Mouse (Mus musculus) c-Kit-positive CD71-negative TER-119-negative erythroid progenitor cells, embryonic 14.5 days (primary cell): ENCODE results near the gene Ankfy1.
A peak's percentile ranks its signal among the peaks of the same experiment; 100 is the strongest.
"Not testable (repeated sequence)": the region's sequence is repeated elsewhere in the genome, so short reads cannot be mapped to it uniquely, and the experiment has no call there.

Experiments used
- DNase-seq: peaks from one replicate; pipeline ENCODE4 v3.0.0-alpha.2; 2013; ENCODE audit warnings: low read depth

The Ankfy1 gene

DNA sequence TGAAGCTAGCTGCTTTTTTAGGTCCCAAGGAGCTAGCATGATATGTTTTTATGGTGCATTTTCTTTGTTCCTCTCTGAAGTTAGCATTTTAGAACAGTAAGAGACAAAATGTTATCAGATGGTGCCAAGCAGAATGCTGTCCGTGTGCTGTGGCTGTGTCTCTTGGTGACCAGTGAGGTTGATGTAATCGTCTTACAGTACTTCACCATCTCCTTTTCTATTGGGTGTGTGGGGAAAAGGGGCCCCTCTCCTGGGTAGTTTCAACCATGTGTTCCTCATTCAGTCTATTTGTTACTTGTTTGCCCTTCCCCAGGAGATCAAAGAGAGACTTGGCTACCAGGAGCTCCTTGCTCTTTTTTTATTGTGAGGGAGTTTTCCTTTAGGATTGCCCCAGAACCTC lies 33.4 kb downstream of the Ankfy1 start:
- no peak for DNase-seq

DNA sequence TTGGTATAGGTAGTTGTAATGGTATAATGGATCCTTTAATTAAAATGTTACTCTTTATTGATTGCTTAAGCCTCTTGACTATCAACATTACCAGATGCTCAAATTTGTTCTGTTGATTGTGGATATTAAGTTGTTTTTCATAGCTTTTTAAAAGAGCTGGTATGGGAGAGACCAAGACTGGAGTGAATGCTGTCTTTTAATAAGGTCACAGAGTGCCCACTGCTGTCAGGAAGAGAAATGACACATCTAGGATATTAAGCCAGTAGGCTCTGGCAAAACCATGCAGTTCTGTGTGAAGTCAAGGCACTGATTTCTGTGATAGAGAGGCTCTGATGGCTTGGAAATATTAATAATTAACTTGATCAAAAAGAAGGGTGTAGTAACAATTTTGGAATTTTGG lies 34.1 kb downstream of the Ankfy1 start:
- peak; percentile 17 for DNase-seq

DNA sequence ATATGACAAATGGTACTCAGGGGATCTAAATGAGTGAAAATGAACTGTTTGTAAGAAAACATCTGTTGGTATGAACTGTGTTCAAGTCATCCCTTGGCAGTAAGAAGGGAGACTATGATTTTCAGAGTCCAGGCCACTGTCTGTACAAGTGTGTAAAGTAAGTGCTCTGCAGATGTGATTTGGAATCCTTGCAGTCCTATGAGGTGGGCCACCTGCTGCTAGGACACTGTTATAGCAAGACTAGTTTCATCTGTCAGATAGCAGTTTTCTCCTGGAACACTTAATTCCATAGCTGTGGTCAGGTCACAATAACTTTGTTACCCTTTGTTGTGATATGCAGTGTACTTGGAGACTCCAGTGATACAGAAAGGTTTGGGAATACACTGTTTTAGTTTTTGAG lies 36.2 kb downstream of the Ankfy1 start:
- DNase-seq: no peak

DNA sequence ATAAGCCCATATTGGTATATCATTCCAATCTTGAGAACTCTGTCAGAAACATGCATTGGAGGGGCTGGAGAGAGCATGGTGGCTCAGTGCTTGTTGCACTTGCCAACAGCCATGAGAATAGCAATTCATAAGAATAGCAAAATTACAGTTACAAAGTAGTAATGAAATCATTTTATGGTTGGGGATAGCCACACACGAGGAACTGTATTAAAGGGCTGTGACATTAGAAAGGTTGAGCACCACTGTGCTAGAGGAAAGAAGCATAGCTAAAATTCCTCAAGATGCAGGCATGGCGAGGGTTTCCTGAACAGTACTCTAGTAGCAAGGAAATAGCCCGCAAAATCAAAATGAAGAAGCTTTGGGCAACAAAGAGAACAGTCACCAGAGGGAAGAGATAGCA lies 43.9 kb downstream of the Ankfy1 start:
- no peak for DNase-seq

DNA sequence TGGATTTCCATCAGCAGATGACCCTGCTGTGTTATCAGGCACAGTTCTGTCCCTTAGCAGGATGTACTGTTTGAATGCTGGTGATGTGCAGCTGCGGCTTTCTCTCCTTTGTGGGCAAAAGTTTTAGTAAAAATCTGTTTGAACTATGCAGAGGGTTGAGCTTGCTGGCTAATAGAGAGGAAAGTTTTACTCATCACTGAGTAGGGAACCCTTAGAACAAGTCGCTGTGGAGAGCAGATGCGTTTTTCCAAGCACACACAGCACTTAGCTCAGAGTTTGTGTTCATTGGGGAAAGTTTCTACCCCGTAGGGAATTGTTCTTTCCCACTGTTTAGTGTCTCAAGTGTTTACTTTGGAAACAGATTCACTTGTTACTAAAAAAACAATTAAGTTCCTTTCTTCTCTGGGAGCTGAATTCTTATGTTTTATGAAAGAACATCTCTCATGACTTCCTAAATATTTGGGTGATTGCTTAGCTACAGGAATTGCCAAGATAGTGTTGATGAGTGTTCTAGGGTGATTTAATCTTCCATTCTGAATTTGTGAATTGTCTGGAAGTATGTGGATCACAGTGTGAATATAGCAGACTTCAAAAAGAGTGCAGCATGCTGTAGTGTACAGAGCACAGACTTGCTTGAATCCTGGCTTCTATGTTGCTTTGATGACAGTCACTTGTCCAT lies 45.2 kb downstream of the Ankfy1 start:
- DNase-seq: no peak

DNA sequence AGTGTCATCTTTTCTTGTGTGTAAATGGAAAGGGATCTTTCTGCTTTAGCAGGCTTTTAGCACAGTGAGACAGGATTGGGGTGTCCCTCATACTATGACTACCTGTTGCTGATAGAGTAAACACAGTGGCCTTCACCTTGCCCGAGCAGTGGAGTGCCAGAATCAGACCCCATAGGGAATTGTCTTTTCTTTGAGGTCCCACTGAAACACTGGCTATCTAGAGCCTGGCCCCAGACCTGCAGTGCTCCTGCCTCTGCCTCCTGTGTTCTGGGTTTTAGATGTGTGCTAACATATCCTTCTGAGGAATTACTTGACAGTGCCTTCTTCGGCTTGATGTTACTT lies 45.7 kb downstream of the Ankfy1 start:
- no peak for DNase-seq

DNA sequence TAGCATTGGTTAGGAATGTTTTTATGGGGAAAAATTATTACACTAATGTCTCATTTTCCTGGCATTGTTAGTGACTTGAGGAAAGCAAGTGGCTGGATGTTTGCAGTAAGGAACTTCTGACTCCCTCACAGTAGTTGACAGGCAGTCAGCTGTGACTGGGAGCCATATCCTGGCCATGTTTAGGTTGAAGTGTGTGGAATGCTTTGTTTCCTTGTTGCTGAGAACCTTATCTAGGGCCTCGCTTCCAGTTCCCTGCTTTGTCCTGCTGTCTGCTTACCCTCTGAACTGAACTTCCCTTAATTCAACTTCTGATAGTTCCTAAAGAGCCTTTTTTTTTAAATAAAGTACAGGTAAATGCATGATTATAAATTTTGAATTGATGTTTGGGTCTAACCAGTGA lies 46.5 kb downstream of the Ankfy1 start:
- no peak for DNase-seq

DNA sequence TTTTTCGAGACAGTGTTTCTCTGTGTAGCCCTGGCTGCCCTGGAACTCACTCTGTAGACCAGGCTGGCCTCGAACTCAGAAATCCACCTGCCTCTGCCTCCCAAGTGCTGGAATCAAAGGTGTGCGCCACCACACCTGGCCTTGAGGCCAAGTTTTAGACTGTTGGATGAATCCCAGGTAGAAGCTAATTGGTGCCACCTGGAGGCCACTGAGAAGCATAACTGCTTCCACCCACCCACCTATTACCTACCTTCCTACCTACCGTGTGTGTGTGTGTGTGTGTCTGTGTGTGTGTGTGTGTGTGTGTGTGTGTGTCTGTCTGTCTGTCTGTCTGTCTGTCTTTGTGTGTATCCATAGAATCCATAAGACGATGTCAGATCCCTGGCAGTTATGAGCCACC lies 47.7 kb downstream of the Ankfy1 start:
- not testable (repeated sequence) for DNase-seq

DNA sequence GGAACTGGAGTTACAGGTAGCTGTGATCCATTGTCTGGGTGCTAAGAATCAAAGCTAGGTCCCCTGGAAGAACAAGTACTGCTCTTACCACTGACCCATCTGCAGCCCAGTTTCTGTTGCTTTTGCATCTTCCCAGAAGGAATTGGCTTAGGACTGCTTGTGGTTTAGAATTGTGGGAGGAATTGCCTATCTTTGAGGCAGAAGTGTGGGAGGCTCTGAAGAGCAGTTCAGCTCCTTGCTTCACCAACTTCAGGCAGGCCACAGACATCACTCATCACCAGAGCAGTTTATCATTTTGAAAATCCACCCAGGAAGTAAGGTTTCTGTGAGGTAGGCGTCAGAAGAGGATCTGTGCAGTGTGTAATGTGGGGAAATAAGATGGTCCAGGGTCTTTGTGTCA lies 49.2 kb downstream of the Ankfy1 start:
- no peak for DNase-seq

DNA sequence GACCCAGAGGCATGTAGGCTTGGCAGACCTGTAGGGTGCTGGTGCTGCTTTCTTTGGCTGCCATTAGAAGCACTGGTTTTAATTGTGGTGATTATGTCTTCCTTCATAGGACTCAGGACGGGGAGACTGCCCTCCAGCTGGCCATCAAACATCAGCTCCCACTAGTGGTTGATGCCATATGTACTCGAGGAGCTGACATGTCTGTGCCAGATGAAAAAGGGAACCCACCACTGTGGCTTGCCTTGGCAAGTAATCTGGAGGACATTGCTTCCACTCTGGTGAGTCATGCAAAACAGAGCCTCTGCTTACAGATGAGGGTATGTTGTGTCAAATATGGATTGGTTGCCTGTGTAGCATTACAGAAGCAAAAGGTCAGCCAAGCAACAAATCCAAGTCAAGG lies 62.1 kb downstream of the Ankfy1 start:
- DNase-seq: peak; percentile 19

DNA sequence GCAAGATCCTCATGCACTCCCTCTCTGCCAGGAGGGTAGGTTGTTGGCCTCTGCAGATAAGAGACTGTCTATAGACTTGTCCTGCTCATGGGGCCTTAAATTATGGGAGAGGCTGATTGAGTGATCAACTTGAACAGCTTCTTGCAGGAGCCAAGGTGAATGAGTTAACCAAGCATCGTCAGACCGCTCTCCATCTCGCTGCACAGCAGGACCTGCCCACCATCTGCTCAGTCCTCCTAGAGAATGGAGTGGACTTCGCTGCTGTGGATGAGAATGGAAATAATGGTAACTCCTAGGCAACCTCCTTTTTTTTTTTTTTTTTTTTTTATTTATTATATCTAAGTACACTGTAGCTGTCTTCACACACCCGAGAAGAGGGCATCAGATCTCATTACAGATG lies 68.5 kb downstream of the Ankfy1 start:
- no peak for DNase-seq

DNA sequence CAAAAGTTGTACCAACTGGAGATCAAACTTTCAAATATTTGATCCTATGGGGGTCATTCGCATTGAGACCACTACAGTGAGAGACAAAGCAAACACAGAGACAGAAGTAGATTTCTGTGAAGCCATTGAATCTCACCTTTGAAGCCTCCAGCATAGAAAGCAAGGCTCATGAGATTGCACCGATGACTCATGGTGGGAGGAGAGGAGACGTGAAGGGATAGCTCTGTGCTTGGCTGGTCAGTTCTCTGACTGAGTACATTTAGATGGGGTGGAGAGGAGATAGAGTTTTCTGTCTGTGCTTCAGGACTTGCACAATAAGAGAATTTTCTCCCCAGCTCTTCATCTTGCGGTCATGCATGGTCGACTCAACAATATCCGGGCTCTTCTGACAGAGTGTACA lies 69.8 kb downstream of the Ankfy1 start:
- DNase-seq: no peak

DNA sequence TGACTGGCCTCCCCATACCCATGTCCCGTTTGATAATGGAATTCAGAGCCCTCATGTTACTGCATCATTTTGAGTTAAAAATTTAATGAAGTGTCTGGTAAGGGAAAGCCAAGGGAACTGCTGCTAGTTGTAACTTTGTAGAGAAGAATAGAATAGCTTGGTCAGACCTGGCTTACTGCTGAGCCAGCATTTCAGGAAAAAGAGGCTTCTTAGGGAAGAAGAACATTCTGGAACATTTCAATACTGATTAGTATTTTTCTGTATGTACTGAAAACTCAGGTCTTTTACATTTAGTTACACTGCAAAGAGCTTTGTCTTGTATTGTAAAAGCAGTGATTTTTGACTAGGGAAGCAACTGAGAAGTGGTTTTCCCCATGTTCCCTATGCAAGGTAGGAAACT lies 71.0 kb downstream of the Ankfy1 start:
- no peak for DNase-seq

DNA sequence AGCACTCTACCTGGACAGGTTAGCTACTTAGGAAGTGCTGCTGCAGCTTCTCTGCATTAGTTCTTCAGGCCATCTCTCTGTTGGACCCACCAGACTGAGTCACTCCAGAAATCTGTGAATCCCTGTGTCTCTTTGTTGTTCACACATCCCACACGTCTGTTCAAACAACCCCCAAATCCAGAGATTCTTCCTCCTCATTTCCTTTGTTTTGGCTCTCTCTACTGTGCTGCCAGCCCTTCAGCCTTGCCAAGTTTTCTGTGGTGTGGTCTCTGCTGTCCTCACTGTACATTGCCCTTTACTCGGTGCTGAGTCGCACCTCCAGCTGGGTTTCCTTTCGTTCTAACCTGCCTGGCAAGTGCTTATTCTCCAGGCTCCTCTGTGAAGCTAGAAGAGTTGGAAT lies 74.5 kb downstream of the Ankfy1 start:
- DNase-seq: no peak

DNA sequence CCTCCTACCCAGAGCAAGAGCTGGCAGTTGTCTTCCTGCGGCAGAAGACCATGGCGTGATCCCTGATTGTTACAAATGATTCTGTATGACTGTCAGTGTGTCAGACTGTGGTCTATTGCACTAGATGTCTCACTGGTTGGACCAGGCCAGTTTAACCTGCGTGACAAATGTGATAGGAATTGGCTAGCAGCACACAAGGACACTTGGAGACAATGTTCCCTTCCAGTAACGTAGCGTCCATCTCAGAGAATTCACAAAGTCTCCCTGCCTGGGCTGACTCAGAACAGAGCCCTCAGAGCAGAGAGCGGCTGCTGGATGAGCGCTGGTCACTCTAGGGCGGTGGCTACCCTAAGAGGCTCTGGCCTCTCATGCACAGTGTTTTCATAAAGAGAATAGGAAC lies 77.9 kb downstream of the Ankfy1 start:
- no peak for DNase-seq

DNA sequence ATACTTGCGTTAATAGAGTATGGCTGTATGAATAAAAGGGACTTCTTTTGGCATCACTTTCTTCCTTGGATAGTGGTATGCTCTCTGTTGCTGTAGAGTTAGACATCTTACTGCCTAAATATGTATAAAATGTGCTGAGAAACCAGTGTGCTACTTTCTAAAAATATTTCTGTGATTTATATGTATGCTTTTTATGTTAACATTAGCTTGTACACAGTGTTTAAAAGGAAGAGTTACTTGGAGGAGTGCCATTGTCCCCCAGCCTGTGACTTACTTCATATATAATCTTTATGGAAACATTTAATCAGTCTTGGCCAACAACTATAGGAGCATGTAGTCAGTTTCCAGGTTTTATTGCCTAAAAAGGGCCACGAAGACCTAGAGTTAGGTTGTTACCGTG lies 79.3 kb downstream of the Ankfy1 start:
- no peak for DNase-seq

DNA sequence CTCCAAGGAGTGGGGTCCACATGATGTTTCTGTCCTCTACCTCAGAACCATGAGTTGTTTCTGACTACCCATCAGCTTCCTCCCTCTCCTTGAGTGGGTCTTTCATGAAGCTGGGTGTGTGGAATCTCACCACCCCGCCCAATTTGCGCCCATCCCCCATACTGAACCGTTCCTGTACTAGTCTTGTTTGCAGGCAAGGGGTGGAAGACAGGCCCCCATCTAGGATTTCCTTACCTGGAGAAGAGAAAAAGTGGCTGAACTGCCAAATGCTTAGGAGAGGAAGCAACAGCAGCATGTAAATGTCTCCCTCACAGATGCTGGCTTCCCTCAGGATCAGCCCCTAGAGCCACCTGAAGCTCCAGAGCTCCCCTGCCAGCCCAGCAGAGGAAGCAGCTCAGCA lies 80.5 kb downstream of the Ankfy1 start:
- no peak for DNase-seq

DNA sequence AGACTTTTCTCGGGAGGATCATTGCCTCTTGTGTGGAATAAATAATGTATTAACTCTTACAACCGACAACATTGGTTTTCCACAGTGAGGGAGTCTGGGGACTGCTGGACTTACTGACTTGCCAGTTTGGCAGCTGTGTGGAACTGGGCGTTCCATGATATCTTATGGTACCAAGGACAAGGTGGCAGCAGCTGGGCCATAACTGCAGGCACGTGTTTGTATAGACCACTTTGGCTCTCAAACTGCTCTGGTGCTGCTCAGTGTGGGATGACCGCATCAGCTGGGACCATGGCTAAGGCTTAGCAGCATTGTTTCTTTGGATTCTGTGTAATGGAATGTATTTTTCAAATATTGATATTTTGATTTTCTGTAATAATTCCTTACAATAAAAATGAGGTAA lies 81.0 kb downstream of the Ankfy1 start:
- DNase-seq: no peak

DNA sequence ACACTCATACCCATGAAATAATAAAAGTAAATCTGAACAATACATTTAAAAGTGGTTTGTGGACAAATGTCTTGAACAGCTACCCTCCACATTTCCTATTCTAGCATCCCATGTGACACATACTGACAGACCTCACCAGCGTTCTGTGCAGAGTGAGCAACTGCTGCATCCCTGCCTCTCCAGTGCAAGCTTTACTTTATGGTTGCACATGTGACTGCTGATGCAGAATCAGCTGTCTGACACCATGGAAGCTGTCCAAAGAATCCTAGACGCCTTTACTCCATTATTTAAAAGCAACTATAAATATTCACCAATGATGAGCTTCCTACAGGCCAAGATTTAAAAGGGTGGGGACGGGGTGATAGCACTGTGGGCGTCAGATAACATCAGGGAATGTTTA lies 81.7 kb downstream of the Ankfy1 start:
- DNase-seq: no peak

DNA sequence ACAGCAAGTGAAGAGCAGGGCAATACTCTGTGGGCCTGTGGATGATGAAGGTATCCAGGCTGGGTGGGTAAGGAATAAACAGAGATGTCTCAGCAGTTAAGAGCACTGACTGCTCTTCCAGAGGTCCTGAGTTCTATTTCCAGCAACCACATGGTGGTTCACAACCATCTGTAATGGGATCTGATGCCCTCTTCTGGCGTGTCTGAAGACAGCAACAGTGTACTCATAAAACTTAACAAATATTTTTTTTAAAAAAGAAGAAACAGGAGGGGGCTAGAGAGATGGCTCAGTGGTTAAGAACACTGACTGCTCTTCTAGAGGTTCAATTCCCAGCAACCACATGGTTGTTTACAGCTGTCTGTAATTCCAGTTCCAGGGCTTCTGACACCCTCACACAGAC lies 82.8 kb downstream of the Ankfy1 start:
- not testable (repeated sequence) for DNase-seq

DNA sequence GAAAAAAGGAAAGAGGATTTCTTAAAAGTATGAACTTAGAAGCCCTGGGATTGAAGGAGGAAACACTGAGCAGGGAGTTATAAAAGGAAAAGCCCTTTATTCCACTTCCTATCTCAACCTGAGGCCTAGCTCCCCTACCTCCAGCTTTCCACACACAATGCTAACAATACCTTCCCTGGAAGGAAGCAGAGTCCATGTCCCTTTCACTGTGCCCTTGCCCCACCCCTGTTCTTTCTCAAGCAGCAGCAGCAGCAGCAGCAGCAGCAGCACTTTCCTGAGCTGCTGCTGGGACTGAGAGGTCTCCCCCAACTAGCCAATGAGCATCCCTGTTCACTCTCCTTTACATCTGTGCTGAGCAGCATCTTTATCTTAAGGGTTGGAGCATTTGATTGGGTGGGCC lies 89.2 kb downstream of the Ankfy1 start:
- DNase-seq: no peak

DNA sequence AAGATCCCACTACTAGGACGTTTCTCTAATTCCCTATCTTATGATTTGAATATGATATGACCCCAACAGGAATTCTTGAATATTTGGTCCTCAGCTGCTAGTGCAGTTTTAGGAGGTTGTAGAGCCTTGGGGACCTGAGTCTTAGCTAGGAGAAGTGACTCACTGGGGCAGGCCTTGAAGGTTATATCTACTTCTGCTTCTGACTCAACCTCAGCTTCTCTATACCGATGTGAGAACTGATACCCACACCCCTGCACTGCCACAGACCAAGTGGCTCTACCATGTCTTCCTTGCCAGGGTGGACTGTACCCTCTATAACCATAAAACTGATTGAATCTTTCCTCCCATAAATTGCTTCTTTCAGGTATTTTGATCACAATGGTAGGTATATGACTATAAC lies 92.3 kb downstream of the Ankfy1 start:
- no peak for DNase-seq

DNA sequence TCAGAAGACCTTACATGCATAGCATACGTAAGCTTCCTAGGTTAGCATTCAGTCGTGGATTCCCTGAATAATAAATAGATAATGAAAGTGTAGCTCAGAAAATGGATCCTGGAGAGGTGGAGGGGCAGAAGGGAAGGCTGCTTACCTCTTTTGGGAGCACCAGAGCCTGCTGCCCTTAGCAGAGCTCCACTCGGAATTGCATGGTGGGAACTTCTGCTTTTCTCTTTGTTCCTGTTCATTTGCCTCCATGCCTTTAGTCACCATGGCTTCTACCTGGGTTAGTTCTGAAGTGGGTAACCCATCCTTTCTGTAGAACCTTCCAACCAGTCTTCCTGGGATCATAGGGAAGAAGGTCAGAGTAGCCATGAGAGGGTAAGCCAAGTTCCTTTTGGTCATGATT lies 92.7 kb downstream of the Ankfy1 start:
- DNase-seq: no peak

DNA sequence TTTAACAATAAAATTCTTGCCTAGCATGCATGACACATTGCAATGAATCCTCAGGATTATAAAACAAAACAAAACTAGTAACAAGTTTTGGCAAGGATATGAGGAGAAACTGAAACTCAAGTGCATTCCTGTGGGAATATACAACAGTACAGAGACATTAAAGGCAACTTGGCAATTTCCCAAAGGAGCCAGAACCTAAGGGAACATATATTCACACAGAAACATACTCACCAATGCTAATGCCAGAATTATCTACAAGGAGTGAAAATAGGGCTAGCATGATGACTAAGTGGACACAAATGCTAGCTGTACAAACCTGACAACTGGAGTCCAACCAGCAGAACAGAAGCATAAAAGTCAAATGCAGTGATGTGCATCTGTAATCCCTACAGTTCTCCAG lies 102.2 kb downstream of the Ankfy1 start:
- no peak for DNase-seq

DNA sequence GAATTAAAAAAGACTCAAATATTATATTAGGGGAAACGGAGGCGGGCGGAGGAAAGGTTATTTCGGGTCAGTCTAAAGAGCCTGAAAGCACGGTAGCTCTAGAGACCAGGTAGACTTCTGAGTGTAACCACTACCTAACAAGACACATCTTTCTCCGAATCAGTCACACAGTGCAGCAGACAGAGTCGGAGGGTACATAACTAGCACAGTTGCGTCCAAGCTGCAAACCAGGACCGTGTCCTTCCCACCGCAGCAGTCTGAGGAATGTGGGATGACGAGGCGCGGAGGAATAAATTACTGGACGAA lies 105.3 kb downstream of the Ankfy1 start:
- no peak for DNase-seq
